Mouse (Mus musculus): ENCODE data around the gene Hjurp. TPM values are rescaled to one million over a fixed set of nuclear protein-coding genes. Genes with fewer than 3 reads are reported as not detected.

Hjurp gene
- polyA plus RNA-seq, 2 experiments from 2014 or later, result 56.6 to 72.9 TPM

DNA sequence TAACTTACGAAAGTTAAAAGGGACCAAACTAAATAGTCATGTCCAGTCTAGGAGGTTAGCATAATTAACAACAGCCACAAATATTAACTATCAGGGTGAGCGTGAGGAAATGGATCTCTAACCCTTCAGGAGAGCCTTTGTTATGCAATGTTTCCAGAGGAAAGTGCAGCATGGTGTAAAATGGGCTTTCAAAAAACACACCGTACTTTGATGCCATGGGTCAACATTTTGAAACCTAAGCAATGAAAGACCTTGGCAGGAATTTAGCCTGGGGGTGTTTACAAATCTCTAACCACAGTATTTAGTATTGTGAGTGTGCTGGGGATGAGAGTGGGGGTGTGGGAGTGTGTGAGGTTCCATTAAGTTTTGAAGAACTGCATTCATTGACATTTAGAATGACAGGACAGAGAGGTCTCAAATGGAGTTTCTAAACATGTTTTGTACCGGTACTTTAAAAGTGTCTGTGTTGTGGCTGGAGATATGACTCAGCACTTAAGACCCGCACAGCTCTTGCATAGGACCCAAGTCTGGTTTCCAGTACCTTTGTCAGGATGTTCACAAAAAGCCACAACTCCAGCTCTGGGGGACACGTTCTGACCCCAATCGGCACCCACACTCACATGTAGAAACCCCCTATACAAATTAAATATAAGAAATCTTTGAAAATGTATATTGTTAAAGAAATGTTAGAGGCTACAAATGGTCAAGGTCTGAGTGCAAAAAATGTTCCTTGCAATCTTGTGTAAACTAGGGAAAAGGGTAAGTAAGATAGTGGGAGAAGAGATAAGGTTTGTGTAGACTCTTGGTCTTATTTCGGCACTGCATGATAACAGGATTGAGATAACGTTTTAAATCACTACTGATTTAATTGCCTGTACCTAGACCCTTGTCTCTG is 1.9 kb upstream of the Hjurp start:
- ATAC-seq, result no peak

DNA sequence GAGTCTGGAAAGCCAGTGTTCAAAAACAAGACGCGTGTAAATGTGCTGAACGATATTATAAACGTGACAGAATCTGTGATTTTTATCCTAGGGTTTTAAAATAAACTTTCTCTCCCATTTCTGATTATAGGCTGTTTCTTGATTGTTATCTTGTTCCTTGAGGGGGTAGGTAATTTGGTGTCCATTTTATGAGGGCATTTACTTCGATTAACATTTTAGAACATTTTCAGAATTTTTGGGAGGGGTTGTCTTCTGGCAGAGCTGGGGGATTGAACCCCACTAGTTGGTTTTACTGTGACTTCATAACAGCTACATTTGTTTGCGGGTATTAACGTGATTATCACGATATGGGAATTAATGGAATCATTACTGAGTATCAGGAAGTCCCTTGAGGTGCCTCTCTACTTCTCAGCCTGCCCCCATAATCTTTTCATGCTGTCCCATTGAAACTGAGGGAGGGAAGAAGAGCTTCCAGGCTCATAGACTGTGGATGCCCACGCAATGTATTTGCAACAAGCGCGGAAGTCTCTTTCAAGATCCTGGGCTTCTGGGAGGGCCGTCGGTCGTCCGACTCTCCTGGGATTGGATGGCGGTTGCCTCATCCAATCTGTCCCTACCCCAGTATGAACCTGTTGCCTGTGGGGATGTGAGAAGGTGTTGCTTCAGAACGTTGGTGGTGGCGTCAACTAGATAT is 532 bp upstream of the Hjurp start:
- no peak for ATAC-seq

DNA sequence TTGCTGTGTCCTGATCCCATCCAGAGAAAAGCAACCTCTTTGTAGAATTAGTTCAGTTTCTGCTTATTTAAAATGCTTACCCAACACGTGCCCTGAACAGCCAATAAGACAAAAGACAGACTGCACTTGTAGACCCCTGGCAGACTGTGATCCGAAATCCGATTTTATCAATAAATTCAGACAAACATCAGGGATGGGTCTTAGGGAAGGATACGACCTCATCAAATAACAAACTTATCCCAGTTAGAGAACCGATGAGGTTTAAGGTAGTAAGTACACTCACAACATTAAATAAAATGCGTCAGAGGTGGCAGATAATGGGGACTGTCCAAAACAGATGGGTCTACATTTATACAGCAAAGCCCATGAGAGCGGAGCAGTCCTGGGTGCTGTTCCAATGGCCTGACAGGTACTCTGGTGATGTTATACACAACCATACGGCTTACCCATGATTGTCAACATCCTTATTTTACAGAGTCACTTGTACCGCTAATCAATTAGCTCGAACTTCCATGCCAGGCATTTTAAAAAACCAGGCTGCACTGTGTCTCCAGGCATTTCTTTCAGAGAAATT is 822 bp downstream of the Hjurp start:
- peak; percentile 20 for ATAC-seq

DNA sequence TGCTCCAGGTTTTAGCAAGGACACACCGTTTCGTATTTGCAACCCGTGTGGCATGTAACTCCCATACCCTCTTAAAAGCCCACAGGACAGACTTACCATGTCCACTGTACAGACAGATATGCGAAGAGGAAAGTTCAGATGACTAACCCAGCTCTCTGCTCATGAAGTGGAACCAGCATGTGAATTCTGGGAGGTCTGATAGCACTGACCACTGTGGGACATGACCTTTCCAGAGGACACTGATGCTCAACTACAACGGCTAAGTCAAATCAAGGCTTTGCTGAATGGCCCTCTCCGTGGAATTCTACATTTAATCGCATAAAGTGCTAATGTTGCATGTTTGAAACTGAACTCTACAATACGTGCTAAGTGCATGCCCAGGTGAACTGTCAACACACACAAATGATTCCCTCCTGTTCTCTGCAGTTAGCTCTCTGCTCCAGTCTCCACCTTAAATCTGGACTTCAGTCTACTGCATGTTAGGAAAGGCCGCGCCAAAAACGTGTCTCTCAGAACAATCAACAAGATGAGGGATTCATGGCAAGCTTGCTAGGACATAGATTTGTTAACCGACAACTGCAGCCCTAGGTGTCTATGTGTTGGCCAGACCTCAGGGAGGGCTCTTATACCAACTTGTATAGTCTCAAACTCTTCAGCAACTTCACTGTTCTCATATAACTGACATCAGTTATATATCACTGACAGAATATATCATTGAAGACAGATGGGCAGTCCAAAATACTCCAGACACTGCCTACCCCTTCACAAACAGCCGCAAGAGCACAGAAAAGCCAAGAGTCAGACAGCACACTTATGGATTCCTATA is 1.5 kb downstream of the Hjurp start:
- ATAC-seq, result no peak

DNA sequence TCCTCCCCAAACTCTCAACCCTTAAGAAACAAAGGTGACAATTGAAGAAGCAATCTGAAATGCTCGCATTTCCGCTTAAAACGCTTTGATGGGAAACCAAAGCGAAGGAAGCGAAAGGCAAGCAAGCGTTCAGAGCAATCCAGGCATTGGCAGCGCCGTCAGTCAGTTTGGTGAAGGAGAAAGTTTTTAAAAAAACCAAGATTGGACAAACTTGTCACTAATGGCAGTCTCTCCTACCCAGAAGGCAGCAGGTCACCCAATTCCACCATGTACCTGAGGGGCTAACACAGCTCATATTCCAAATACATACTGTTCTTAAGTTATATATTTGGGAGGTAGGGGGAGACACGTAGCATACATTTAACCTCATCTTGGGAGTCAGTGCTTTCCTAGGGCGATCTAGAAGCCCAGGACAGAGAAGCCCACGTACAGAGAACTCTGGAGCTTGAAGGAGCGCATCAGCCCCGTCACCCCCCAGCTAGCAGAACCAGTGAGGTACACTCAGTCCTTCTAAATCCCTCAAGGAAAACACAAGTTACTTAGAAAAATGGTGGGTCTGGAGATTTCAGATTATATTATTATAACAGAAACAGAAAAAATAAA is 2.3 kb downstream of the Hjurp start:
- ATAC-seq, result no peak

DNA sequence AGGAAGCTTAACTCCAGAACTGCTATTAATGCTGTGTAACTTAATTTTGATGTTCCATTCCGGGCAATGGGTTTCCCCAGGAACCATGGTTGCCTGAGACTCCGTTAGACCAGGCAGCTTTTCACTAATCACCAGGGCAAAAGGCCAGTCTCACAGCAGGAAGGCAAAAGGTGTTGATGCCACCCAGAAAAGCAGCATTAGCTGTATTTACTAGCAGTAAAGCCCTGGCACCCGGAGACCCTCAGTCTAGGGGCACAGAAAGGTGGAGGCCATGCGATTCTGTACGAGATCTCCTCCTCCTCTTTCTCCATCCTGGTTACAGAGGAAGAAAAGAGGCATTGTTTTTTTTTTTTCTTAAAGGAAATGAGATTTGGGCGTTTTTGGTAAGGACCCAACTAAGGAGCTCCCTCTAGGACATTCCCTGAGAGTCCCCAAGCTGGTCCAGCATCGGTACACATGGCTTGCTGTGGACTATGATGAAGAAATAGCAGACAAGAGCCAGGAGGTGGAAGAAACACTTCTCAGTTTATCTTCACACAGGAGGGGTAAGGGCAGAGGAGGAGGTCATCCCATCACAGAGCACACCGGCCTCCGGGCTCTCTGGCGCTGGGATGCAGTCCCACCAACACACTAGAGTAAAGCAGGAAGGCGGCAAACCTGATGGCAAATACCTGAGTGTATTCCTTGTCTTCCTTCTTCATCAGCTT is 2.9 kb downstream of the Hjurp start:
- ATAC-seq, result no peak

DNA sequence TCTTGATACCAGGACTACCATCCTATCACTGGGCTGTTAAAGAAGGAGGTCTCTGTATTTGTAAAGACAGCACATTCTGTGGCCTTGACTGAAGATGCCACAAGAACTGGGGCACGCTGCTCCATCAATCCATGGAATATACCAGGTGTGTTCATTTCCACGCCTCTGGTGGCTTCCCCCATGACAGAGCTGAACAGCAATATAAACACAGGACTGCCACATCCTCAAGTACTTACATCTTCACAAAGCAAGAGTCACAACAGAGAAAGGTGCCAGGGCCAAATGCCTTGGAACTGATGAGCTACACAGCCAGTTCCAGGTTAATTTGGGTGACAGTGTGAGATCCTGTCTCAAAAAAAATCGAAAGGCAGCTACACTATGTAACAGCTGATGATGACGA is 3.6 kb downstream of the Hjurp start:
- ATAC-seq, result no peak

DNA sequence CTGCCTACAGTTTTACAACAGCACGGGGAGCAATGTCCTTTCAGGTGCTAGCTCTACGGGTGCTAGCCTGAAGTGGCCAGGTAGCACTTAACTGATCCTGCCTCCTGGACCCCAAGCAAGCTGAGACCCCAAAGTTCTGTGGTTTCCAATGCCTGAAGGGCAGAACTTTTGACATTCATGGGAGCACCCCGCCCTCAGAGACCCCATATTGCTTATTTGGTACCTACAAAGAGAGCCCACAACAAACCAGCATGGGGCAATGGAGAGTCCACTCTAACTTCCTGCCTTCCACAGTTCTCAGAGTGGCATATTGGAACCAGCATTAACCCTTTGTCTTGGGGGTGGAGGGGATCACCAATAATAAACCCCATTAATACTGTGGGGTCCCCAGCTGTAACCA is 4.1 kb downstream of the Hjurp start:
- ATAC-seq, result no peak

DNA sequence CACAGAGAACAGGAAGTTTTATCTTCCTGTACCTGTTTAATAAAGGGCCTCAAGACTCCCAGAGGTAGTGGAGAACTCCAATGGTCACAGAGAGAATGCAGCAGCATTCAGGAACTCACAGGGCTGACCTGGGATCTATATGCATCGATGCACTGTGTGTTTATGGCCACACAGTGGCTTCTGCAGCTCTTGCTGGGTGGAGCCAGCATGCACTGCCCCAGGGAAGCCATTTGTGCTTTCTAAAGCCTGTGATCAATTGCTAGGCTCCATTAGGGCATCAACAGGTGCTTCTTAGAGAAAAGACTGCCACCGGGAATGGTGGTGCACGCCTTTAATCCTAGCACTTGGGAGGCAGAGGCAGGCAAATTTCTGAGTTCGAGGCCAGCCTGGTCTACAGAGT is 4.6 kb downstream of the Hjurp start:
- no peak for ATAC-seq

DNA sequence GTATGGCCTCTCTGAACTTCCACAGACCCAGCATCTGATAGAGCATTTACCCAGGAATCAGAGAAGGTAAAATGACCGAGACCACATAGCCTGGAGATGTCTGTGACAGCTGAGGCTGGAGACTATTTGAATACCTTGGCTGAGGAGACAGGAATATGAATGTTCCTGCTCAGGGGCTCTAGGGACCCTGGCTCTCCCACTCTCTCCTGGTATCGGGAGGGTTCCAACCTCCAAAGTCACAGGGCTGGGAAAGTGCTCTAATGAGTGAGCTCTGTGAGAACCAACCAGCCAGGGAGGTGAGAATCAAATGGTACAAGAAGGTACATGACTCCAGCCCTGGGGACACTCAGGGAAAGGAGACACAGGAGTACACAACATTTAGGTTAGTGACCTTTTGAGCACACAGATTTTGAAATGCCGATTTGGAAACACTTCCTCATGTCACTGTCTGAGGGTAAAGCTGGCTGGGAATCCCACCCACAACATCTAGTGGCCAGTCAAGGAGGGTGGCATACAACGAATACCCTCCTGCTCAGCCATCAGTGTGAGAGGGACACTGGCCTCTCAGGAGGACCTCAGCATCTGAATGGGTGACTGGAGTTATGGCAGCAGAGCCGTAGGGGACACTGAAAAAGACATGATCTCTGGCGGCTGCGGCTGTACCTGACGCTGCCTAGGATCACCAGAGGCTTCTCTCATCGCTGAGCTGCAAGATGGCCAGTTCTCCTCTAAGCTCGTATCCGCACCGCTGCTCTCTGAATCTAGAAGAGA is 7.7 kb downstream of the Hjurp start:
- no peak for ATAC-seq

DNA sequence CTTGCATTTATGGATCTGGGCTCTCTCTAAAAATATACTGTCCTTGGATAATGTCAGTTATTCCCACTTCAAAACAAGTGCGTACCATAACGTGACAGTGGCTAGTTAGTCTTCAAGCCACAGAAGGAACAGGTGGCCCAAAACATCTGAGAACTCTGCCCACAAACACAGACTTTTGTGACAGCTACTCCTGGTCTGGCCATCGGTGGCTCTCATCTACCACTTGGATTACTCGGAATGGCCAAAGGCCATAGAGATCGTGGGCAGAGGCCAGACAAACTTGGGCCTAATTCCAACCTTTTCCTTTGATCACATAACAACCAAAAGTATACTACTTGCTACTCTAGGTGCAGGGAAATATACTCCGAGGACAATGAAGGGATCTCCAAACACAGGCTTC is 9.4 kb downstream of the Hjurp start:
- no peak for ATAC-seq

DNA sequence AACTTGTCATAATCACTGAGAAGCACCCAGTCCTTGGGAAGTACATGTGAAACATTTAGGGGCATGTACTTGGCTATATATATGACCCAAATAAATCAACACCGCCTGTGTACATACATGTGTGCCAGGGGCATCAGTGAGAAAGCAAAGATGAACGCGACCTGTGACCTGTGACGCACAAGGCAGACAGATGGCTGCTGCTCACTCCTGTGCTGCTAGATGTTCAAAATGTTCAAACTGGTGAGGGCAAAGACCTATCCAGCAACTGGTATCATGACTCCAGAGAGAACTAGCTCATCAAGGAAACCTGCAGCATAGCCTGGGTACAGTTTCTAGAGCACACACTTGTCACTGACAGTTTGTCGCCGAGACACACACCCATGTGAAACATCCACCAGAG is 9.9 kb downstream of the Hjurp start:
- no peak for ATAC-seq

DNA sequence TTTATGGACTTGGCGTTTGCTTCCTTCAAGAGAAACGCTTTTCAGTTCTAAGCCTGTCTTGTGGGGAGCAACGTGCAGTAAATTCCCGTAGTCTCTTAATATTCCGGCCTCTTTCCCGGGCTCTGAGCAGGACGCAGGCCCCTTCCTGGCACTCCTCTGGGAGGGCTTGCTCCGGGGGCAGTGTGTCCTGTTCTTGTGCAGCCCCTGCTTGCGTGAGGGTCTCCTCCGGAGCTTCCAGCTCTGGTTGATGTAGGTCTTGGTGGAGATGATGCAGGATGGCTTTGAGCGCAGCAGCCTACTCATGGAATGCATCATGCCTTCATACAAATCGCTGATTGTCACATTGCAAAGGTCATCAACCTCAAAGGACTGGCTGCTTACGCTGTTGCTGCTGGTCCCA is 11.3 kb downstream of the Hjurp start:
- ATAC-seq, result no peak

DNA sequence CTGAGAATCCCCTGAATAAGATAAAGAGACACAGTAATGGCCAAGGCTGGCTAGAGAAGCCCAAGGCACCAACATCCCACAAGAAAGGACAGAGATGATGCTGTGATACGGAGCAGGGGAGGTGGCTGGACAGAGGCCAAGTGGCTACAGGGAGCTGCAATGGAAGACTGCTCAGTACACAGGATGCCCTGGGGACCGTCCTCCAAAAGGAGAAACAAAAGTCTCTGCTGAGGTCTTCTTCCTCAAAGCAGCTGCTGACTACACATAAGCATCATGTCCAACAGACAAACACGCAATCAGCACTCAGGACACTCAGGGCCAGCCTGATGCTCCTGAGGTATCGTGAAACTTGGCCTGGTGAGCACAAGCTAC is 12.6 kb downstream of the Hjurp start:
- no peak for ATAC-seq

DNA sequence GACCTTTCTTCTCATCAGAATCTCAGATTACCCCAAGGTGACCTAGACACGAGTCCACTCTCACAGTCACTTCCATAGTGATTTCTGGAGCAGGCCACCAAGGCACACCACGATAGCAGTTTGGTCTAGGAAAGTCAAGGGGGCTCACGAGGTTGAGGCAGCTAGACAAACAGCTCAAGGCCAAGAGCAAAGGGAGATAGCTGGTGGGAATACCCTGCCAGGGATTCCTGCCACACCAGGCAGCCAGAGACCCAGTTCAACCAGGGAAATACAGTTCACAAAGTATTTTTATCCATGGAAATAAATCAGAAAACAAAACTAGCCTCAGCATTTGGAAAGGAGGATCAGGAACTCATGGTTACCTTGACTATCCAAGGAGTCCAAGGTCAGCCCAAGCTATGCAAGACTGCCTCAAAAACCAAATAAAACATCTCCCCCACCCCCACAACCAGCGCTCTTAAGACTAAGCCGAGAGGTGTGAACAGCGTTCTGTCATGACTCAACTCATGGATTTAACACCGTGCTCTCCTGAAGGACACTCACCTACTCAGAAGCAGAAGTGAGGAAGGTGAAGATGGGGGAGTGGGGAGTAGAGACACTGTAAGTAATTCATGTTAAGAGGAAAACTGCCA is 13.1 kb downstream of the Hjurp start:
- no peak for ATAC-seq

DNA sequence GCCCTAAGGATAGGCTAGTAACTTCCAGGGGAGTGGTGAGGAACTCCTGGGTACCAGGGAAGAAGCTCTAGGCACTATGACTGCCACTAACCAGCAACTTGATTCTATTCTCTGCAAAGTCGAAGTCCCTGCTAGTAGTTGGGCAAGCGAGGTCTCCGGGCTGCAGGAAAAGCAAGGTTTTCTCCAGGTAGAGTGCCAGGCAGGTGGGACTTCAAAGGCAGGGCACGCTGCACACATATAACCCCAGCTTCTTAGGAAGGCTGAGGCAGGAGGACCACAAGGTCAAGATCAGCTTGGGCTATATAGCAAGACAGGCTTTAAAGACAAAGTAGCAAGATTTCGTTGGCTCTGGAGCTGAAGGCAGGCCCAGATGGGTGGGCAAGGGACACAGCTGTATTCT is 13.7 kb downstream of the Hjurp start:
- ATAC-seq, result no peak

DNA sequence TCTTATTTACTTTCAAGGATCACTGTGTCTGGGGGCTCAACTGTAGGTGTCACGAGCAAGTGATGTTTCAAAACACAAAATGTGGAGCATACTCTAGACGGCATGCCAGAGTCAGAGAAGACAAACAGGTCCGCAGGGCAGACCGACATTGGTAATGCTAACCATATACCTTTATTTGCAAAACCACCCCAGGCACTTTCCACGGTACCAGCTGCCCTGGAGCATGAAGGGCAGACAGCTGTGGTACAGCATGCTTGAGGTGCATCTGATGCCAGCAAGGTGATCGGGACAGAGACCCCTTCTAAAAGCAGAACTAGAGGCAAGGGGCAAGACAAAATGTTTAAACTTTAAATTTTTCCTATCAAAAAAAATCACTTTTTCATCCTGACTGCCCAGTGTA is 14.5 kb downstream of the Hjurp start:
- no peak for ATAC-seq

DNA sequence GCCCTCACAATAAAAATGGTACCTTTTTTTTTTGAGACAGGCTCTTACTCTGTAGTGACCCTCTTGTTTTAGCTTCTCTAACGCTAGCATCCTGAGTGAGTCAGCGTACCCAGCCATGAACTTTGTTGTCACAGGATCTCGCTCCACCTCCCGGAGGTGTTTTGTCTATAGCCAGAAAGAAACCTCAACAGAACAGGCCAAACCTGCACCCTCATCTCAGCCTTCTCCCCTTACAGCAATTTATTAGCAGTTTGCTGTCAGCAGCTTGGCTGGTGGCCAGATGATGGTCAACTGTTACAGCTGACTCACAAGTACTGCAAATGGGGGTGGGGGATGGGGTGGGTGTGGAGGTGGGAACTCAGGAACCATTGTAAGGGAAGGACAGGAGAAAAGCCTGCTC is 15.2 kb downstream of the Hjurp start:
- no peak for ATAC-seq

DNA sequence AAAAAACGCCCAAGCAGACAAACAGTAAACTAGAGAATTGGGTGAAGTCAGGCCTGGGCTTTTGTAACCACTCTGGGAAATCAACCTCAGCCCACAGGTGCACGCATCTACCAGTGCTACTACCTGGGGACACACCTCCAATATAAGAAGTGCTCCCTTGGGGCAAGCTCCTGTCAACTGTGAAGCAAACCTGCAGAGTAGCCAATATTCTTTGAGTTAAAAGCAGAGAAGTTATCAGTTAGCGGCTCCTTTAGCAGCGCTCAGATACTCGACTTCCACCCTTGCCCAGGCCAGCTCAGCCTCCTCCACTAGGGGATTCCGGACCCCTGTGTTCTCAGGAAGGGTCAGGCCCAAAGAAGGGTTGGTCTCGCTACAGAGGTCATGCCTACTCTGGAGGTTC is 15.7 kb downstream of the Hjurp start:
- ATAC-seq, result no peak

DNA sequence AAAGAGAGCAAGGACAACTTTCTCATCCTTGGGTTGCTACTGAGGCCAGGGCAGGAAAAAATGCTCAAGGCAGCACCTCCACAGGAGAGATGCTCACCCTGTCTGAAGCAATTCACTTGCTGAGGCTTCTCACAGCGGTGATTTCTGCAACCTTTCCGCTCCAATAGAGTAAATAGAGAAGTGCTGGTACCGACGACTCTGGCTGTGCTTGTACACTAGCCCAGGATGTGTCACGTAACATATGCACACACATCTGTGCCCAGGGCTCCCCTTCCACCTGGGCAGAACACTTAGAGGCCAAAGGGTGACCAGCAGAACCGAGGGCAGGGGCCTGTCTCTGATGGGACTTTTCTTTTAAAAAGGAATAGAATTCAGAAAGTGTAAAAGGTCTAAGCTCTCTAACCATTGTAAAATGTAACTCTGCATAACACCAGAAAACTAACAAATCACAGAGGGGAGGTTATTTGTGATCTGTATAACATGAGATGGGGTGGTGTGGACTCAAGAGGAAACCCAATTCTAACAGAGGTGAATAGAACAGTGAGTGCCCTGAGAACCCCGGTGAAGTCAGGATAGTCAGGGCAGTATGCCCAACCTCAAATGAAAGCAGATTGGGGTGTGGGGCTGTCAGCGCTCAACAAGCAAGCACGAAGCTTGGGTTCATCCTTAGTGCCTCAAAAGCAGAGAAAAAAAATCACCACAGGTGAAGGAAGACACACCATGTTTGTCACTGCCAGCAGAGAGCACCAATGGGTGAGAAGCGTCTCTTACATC is 16.6 kb downstream of the Hjurp start:
- ATAC-seq, result no peak

Measured in CD4-positive, CD25-positive, alpha-beta regulatory T cell, adult 4 months (primary cell).